Mouse (Mus musculus) kidney, adult 10 weeks (tissue): ENCODE measurements around the gene Cdkn2c. TPM values are rescaled to one million over a fixed set of nuclear protein-coding genes. Genes with fewer than 3 reads are reported as not detected.

Experiments used
- polyA plus RNA-seq: library from polyadenylated mRNA; stranded (reverse); fragments of 350-450 nt; fragmentation: Illumina TruSeq; extraction: RNeasy Lipid Tissue Mini Kit (QIAGEN cat#74804); gene quantifications from one replicate; pipeline ENCODE4 v1.2.3, GENCODE M21; 2014; ENCODE audit warnings: low read depth, low replicate concordance

Cdkn2c gene
- 7.2 TPM for polyA plus RNA-seq

DNA sequence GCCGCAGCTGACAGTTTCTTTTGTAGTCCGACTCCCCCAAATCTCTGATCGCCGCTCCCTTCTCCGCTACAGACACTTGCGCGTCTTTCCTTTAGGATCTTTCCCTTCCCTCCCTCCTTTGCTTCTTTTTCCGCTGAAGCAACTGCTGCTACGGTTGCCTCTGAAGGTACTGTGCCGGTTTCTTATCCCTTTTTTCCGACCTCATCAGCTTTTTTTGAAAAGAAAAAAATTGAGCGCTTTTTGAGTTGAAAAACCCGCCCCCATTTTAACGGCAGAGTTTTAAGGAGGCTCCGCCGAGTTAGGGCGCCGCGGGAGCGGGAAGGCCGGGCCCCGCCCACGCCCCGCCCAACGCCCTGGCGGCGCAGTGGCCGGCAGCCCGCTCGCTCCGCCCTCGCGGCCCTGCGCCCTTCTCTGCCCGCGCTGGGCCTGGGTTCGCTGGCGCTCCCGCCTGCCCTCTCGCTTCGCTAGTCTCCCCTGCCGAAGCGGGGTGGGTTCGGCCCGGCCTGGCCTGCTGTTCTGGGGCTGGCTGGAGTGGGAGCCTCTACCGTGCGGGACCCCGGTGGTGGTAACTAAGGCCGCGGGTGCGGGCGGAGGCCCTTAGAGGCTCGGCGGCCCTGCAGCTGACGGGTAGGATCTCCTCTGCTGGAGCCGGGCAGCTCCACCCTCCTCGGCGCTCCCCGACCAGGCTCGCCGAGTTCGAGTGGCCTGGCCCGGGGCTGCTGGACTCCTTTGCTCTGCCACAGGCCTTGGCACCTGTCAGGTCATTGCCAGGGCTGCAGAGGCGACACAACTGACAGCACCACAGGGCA, at the start of gene Cdkn2c:
Gene Cdkn2c (minus strand): TSS at position 729 of the 809 bp plus-strand sequence.

GRCm38 (mm10) chr4:109676218-109677215, 9.5 kb upstream of the Cdkn2c start, which contains the start of gene Faf1:
Gene Faf1 (plus strand): TSS chr4:109676588.

Other genes starting within 250 kb of the Cdkn2c start
- gene Rnf11, start 182.5 kb downstream of the Cdkn2c start, polyA plus RNA-seq = 533 TPM
- gene 4930522H14Rik, start 135.9 kb downstream of the Cdkn2c start, polyA plus RNA-seq = not detected
- 90.1 TPM for gene Faf1, start 9.4 kb upstream of the Cdkn2c start, polyA plus RNA-seq